Mouse (Mus musculus) kidney, postnatal 4 days (tissue): ENCODE measurements at regions not wholly inside any gene's neighbourhood (a gene's known extent, or its start where the extent isn't known, plus 50 kb on each side); places are given as distances from the start of the nearest gene placed in this dataset.
A peak's percentile ranks its signal among the peaks of the same experiment; 100 is the strongest.
"Not testable (repeated sequence)": the region's sequence is repeated elsewhere in the genome, so short reads cannot be mapped to it uniquely, and the experiment has no call there.

ENCODE experiments used
- DNase-seq, 2 experiments: peaks; one replicate each; pipeline ENCODE4 v3.0.0; 2021; ENCODE audit warnings: mixed read lengths in 2 of 2

DNA sequence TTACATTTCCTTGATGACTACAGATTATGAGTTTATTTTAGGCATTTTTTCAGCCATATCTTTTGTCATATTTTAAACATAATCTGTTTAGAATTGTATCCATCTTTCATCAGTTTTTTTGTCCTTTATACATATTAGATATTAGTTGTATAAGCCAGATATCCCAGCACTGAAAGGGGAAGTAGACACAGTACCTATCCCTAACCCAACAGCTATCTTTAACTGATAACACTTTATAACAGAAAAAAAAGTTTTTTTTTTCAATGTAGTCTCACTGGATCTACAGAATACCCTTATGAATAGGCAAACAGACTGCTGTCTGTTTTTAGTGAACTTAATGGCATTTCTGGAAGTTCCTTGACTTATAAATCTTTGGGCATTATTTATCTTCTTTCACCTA lies 1152.1 kb upstream of the Fam98a start:
- no peak for DNase-seq

- no peak for DNase-seq
These were observed 1144.5 kb upstream of the Fam98a start for GRCm38 (mm10) chr17:76696219-76696618.

GRCm38 (mm10) chr17:76658056-76658455 lies 1106.3 kb upstream of the Fam98a start:
- no peak for DNase-seq

DNA sequence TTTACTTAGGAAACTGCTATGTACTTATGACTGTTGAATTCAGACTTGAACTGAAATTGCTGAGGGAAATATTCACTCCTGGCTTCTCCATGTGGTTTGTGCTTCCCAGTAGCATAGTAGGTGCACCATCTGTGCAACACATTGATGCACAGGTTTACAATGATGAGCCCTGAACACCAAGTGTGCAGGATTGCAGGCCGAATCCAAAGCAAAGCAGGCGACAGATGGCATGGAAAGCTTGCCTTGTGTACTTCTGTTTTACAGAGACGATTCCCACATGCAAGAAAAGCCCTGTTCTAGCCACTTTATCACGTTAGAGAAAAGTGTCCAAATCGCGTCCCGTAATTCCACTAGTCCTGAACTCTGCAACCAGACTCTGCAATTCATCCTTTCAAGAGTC lies 1074.2 kb upstream of the Fam98a start:
- DNase-seq: no peak

- DNase-seq: no peak
These were observed 1053.5 kb upstream of the Fam98a start for GRCm38 (mm10) chr17:76605237-76605636.

DNA sequence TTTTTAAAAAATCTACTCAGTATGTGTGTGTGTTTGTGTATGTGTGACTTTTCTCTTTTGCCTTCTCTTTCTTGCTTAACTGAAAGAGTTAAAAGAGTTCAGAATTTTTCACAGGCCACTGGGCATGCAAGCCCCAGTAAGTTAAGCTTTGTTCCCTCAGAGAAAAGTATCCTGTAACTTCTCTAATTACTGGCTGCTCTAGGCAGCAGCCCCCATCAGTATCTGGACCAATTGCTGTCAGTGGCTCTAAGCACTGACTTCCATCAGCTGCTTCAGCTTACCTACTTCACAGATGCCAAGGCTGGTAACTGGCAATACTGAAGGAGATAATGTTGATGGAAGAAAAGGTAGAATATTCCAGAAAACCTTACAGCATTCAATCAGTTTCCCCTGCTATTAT lies 1026.6 kb upstream of the Fam98a start:
- no peak for DNase-seq

DNA sequence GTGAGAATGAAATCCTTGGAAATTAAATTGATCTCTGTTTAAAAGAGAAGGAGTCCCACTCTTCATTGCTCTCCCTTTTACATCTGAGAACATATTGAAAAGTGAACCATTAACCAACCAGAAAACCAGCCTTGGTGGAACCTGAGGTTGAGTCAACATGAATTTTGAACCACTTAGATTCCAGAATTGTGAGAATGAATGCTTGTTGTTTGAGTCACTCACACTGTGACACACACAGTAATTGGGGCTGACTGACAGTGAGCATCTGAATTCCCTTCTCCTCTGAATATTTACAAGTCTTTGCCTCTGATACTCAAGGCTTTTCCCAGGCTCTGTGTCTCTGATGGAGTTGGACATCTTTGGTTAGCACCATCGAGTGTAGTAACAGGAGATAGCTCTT lies 1008.0 kb upstream of the Fam98a start:
- DNase-seq: no peak

- DNase-seq: no peak
These were observed 993.8 kb upstream of the Fam98a start for GRCm38 (mm10) chr17:76545566-76545965.

DNA sequence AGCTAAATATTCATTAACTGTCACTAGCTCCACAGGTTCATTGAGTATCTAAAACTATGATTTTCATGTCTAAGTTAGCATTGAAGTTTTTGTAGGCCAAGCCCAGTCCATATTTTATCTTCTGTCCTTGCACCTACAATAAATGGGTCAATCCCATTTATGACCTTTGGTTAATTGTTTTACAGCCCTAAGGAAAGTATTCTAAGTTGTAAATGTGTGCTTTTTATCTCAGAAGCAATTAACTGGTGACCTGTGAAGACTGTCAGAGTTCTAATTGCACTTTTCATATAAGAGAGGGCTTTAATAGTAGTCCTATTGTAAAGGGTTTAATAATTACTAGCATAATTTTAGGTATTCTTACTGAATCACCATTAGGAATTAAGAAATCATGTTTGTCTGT lies 984.0 kb upstream of the Fam98a start:
- no peak for DNase-seq

- DNase-seq: no peak
These were observed 950.0 kb upstream of the Fam98a start for GRCm38 (mm10) chr17:76501732-76502131.

- no peak for DNase-seq
These were observed 948.7 kb upstream of the Fam98a start for GRCm38 (mm10) chr17:76500446-76500845.

DNA sequence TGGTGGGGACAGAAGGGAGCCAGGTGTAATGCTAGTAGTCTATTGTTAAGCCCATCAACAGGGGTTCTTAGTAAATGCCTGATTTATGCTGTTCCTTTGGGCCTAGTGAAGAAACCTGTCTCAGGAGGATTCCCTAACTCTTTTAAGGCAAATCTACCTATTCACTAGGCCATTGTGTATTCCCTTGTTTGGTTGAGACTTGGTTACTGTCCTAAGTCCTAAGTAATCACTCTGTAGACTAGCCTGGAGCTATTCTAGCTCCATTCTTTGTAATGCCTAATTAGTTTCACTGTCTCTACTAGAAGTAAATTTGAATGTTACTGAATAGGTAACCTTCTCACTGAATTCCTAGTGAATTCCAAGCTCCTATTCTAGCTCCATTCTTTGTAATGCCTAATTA lies 948.2 kb upstream of the Fam98a start:
- DNase-seq: not testable (repeated sequence)

DNA sequence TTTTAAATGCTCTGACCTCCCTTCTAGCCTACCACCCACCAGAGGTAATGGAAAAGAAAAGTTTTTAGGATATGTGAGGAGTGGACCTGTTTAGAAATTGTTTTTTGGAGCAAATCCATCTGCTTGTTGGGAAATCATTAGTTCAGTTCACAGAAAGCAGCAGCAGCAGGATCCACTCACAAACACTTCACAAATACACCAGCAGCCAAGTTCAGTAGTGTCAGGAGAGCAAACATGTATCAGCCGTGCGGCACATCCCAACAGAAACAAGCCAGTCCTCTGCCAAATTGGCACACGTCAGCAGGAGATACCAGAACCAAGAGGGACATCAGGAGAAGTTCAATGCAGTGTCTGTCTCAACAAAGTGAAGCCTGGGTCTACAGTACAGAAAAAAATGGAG lies 935.6 kb upstream of the Fam98a start:
- DNase-seq: no peak

- DNase-seq: peak; percentile 6 to 14
These were observed 932.4 kb upstream of the Fam98a start for GRCm38 (mm10) chr17:76484130-76484529.

DNA sequence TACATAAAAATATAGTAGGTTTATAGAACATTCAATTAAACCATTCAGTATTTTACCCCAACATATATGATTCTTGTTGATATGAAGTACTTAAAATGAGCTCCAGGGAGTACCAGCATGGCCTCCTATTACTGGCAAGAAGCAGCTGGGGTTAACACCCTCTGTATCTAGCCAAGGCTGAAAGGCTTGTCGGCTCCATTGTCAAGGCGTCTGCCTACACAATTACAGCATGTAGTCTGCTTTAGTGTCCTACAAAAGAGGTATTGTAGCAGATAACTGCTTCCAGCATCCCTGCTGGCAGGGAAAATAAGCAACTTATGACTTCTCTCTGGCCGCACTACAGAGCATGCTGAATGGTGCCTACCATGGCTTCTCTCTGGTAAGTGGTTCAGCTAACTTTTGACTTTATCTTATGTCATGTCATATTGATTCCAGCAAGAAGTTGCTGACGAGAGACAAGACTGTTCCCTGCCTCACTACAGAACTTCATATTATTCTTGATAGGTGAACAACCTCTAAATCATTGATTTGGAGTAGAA lies 899.6 kb upstream of the Fam98a start:
- no peak for DNase-seq
